Mouse (Mus musculus) mesoderm, embryonic 11.5 days (tissue): Measurements from ENCODE around the gene Gm5148.

Experiments
- DNase-seq: peaks from one replicate; pipeline ENCODE4 v3.0.0-alpha.2; 2012; ENCODE audit warnings: low read depth, low spot score

Gene Gm5148

DNA sequence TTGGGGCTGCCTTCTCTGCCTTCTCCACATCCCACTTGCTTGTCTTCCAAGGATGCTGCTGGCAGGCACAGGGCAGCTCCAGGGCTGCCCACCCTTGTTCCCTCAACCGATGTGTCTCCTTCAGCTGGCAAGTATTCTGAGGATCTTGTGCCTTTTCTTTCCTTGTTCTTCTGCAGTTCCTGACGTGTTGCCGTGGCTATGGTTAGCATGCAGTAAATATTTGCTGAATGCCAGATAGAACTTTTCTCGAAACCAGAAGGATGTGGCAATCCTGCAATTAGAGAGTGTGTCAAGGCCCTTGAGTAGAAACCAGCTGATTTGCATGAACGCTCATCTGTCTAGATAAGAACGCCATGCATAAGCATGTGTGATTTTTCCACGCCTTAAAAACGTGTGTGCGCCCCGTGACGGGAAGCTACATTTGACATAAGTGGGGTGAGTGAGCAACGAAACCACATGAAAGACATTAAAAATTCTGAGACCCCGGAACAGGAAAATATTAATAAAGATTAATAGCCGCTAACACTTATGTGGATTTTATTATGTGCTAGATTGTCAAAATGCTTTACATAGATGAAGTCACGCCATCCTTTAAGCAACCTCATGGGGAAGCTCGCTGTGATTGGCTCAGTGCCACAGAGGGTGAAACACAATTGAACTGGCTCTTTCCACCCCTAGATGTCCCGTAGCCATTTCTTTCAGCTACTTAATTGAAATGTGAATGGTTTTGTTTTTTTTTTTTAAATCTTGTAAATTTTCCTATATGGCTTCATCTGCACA is 14.1 kb upstream of the Gm5148 start:
- no peak for DNase-seq

DNA sequence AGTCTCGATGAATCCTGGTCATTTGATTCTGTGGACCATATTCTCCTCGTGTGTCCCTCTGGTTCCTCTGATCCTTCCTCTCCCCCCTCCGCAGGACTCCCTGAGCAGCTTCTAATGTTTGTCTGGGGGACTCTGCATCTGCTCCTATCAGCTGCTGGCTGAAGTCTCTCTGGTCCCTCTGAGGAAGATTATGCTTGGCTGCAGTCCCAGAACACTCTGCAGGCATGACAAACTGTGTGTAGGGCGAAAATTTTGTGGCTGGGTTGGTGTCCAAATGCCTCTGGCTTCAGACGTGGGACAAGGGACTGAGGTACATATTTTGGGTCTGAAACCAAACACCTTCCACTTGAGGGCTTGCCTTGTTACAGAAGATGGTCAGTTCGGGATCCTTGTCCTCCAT is 13.1 kb upstream of the Gm5148 start:
- DNase-seq, result no peak

DNA sequence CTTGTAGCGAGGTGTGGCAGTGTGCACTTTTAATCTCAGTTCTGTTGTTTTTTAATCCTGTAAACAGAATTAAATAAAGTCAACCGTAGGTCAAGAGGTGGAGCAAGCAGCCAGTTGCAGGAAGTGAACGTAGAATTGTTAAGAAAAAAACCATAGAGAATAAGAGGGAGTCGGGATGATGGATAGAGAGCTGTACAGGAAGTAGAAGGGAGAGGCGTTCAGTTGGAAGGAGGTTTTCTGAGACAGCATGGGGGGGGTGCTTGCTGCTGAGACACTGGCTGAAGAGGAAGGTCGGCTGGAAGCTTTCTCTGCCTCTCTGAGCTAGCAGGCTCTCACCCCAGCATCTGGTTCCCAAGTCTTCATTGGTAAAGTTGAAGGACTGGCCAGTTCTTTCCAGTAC is 10.9 kb upstream of the Gm5148 start:
- no peak for DNase-seq

DNA sequence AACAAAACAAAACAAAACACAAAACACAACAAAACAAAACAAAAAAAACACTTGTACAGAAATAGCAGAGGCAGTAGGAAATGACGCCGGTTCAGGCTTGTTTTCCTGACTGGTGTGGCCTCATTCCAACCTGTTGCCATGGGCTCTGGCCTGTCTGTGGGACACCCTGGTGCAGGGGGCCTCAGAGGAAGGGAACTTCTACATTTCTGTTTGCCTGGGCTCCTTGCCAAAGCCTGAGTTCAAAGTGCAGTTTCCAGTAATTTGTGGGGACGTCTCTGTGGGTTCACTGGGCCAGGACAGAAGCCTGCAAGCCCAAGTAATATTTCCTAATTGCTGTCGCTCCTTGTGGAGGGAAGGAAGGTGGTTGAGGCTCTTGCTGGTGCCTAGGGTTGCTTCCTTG is 4.9 kb upstream of the Gm5148 start:
- peak; percentile 50 for DNase-seq

DNA sequence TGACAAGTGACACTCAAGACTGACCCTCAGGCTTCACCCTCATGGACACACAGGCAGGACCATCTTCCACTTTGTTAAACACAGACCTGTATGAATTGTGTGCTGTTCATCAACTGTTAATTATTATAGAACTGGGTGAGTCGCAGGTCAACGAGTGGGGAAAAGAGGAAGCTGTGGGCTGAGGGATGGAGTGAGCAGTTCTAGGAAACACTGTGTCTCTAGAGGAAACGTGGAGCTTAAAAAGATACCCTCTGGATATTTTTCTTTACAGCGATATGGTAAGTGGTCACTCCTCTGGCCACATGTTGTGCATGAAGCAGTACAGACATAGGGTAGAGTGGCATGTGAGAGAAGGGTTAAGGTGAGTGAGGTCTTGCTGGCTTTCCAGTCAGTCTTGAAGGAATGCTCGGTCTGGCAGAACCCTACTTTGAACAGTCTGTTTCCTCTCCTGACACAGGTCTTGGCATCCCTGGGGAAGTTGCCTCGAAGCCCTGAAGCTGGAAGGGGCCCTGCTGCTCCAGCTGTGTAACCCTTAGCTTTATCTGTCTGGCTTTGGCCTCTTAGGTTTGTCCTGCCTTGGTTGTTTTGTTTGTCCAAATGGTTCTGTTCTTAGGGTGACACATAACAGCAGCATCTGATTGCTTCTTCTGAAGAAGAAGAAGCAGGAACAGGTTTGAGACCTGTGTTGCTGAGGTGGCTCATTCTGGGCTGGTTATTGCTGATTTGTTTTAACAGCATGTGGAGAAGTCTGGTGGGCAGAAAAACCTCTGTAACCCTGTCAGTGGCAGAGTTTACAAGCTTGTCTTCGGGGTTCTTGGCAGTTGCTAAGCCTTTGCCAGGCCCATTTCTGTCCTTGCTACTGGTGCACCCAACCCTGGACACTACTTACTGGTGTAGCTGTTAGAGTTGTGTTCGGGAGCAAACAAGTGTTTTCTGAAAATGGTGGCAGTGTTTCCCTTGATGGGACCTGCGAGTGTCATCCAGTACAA is 4.1 kb upstream of the Gm5148 start:
- no peak for DNase-seq

DNA sequence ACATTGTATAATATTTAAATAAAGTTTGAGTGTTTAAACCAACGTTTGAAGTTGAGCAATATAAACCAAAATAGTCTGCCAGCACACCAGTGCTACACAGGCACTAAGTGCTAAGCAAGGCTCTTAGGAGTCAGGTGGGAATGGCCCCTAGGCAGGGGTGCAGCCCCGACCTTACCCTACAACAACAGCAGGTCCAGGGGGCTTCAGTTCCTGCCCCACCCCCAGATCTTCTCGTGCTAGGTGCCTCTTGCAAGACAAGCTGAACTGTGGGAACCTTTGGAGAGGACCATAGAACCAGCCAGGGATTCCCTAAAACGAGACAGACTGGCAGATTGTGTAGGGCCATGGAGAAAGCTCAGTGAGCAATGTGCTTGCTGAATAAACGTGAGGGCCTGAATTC is 3.1 kb upstream of the Gm5148 start:
- DNase-seq, result no peak

DNA sequence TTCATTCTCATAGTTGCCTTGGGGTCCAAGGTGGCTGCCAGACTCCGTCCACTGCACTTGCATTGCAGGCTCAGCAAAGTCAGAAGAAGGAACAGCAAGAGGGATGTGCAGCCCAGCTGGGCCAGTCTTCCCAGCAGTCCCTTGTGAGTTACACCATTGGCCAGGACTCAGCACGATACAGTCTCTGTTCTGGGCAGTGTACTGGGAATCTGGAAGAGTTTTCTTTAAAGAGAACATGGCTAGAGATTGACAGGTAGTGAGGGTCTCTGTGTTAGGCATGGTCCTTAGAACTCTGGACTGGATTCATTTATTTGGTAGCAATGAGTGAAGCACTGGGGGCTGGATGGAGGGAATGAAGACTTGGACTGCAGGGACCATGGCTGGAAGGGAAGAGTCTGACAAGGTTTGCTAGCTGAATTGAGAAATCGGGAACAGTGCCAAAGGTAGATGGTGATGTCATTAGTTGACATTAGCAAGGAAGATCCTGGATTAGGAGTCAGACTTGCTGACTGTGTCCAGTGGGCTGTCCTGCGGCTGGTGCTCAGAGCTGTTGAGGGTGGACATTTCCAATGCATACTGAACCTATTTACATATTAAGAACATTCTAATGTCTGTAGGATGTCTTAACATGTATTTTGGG is 2.3 kb upstream of the Gm5148 start:
- no peak for DNase-seq

DNA sequence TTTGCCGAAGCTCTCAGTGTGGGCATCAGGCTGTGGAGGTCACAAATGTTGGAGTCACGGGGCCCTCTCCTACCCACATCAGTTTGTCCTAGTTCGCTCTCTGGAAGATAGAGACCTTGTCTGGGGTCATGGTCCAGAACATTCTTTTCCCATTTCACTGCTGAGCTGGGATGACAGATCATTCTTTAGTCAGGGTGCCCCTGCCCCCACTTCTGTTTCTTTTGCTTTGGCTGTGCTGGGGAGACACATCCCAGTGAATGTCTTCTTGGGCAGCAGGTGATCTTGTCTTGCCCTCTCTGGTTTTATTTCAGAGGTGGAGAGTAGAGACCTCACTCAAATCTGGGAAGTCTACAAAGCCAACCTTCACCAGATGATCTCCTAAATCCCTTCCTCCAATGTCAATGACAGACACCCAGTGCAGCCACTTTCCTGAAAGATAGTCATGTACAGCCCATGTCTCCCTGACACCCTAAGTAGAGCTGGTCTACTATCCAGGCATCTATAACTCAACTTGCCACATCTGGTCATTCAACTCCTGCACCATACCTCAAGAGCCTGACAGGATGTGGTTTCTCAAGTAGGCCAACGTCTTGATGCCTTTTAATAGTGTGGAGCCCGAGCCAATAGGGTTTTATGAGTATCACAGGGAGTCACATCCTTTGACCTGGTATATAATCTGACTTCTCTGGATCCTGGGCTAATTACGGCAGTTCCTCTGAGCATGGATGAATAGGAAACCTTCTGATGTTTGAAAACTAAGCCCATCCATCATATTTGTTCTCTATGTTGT is 851 bp upstream of the Gm5148 start:
- no peak for DNase-seq

DNA sequence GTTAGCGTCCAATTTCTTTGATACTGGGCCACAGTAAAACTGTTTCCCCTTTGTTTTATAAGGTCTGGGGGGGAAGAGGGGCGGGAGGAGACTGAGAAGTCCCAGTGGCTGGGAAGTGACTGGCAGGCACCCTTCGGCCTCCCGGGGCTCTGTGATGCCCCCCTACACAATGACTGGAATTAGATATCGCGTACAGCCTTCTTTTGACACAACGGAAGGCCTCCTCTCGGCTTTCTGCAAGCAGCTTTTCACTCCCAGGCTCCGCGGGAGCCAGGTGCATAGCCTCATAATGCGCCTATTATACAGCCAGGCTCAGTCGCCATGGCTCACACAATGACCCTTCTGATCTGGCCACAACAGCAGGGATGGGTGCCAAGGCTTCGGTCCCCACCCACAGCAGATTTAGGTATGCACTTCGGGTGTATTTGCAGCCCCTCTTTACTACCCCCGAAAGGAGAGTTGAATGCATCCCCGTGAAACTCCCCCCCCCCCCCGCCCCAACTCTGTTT is 574 bp downstream of the Gm5148 start:
- peak; percentile 45 for DNase-seq

DNA sequence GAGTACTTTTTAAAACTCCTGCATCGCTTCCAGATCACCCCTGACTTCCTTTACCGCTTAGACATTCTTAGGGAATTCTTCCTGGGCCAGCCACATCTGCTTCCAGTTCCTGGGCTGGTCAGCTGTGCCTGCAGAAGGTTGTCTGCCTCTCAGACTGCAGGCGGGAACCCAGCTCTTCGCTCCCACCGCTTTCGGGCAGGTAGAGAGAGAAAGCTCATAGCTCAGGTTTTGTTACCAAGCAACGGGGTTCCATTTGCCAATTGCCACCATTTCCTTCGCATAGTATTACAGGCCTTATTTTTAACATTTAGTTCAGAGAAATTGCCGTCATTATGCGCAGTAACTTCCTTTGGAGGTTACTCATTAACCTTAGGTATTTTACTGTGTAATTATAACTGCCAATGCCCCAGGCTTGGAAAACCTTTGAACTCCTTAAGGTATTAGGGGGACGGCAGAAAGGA is 1.2 kb downstream of the Gm5148 start:
- peak; percentile 57 for DNase-seq

DNA sequence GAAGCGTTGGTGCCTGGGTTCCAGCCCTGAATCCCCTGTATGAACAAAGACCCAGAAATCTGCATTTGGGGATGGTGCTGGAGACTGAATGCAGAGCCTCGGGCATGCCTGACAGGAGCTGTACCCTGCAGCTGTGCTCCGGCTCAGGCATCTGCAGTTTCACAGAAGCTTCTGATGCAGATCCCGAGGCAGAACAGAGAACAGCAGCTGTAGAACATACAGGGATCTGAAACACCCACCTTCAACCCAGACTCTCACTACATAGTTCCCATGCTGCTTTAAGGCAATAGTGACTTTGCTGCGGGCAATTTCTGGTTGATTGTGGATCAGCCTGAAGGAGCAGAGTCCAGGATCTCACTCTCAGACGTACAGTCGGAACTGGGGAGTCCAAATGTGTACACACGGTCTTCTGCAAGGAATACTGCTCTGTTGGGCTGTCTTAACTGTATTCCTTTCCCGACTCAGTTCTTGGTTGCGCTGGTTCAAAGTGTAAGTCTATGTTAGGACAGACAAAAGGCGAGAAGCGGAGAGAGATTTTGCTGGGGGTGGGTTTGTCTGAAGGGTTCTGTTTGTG is 1.7 kb downstream of the Gm5148 start:
- DNase-seq, result no peak

DNA sequence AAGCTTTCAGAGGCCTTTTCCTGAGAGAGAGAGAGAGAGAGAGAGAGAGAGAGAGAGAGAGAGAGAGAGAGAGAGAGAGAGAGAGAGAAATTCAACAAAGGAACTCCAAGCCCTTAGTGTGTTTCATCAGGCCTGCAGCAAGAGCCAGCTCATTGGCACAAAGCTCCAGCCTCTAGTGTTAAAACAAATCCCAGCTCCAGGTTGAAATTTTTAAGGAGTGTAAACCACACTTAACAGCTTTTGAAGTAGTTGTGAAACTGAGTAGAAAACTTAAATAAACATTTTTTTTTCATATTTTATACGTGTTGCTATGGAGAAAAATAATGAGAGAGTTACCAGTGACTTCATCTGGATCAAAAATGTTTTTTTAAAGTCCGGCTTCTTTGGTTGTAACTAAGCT is 7.3 kb downstream of the Gm5148 start:
- no peak for DNase-seq

DNA sequence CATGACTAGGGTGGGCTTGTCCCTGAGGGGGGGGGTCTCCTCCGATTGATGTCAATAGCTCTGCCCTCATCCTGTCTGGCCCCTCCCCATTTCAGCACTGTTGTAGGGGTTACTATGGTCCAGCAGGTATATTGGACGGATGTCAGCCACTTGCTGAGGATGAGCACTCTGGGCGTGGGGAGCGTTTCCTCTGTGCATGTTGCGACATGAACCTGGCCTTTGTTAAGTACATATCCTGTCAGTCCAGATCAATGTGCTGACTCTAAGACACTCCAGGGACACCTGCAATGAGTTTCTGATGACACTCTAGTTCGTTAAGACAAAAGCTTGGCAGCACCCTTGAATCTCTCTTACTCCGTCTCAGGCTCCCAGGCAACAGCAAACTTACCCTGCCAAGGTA is 8.6 kb downstream of the Gm5148 start:
- no peak for DNase-seq

DNA sequence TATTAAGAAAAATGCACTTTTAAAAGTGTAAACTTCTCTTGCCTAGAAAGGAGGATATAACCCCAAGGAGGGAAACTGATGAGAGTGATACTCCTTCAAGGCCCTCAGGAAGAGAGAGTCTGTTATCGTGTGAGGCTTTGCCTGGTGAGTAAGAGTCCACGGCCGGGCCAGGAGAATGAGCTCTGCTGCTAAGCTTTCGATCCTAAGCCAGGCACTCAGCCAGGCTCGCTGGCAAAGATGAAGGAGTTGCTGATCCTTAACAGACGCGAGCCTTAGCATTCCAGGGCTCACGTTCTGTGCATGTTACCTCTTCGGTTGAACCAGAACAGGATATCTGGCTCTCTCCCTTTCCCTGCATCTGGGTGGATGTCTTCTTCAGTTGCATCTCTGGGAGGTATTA is 11.8 kb downstream of the Gm5148 start:
- DNase-seq, result no peak

DNA sequence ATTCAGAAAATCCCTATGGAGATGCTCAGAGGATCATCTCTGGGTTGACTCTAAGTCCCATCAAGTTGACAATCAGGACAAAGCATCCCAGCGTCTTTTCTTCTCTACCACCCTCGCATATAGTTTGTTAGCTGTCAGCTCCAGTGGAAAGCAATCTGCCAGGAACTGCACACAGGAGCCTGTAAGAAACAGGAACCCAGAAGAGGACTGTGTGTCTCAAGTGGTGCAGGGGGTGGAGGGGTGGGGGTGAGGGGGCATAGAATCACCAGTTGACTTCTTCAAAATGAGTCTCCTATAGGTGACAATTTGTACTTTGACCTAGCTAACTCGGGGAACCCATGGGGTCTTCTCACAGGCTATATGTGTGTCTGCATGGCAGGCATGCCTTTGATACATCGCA is 12.7 kb downstream of the Gm5148 start:
- no peak for DNase-seq

DNA sequence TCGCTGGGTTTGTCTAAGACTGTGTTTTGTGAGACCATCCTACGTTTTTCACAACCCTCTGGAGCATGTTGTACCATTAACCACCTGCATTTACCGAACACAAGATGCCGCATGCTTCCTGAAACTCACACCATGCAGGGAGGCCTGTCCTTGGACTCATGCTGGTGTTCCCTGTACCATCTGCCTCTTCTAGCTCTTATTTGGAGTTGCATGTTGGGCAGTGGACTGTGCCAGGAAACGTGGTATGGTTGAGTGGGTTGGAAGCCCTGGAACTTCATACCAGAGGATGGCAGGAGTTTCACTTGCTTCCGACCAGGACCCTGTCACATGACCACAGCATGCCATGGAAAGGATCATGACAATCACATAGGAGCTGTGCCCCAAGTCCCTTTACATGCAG is 16.5 kb downstream of the Gm5148 start:
- no peak for DNase-seq

DNA sequence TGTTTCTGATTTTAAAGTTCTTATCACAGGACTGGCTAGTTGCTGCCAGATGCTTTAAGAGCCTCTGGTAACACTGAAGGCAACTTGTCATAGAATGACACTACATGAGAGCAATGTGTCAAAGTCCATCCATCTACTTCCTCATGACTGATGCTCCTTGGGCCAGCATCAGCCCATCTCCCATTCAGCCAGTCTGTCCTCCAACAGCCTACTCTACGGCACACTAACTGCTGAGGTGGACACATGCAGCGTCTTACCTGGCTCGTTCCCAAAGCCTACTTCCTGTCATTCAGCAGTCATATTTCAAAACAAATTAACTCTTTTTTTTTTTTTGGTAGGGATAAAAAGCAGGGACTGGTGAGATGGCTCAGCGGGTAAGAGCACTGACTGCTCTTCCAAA is 17.9 kb downstream of the Gm5148 start:
- no peak for DNase-seq

DNA sequence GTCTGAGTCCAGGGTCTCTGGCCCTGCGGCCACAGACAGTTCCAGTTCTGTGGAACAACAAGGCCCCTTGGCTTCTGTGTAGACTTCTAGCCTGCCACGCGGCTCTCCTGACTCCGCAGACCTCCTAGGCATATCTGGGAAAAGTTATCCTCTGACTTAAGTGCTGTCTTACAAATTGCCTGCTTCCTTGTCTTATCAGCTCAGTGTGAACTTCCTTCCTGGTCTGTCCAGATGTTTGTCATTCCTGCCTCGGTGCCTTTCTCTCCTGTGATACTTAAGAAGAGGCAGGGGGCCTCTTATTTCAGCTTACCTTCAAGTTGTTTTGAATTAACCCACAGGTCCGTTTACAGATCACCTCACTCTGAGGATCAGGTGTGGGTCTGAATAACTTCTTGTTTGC is 18.9 kb downstream of the Gm5148 start:
- no peak for DNase-seq

DNA sequence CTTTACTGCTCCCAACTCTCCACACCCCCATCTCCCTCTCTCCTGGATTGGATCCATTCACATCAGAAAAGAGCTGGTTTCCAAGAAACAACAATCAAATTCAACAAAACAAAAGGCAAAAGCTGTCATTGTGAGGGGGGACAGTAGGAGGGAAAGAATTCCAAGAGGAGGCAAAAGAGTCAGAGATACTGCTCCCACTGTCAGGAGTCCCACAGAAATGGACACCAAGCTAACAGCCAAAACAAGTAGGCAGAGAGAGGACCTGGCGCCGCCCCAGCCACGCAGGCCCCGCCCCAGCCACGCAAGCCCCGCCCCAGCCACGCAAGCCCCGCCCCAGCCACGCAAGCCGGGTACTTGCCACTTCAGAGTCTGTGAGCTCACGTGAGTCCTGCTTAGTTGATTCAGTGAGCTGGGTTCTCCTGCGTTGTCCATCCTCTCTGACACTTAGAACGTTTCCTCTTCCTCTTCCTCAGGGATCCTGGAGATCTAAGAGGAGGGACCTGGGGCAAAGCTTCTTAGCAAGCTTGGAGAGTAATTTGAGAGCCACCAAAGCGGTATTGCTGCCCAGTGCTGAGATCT is 19.5 kb downstream of the Gm5148 start:
- no peak for DNase-seq

DNA sequence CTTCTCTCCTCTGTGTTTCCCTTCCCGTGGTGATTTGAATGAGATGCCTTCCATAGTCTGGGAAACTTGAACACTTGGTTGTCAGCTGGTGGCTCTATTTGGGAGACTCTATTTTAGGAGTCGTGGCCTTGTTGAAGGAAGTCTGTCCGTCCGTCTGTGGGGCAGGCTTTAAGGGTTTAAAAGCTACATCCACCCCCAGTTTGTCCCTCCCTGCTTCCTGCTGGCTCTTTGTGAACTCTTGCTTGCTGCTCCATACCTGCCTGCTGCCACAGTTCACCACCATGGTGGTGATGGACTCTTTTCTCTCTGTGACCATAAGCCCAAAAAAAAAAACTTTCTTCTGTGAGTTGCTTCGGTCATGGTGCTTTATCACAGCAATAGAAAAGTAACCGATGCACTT is 21.2 kb downstream of the Gm5148 start:
- DNase-seq, result no peak

DNA sequence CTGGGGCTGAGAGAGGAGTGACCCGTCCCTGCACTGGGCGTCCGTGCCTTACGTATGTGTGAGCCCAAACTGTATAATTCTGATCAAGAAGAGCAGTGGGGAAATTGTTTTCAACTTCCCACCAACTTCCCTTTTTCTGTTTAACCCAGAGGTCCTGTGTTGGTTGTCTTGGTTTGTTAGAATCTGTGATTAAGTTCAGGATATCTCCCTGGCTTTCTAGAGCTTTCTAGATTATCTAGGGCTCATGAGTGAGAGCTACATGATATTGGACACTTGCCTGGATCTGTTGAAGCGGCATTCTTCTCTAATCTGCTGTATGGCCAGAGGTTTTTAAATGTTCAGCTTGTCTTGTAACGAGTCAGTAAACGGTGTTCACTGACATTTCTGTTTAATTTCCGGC is 30.7 kb downstream of the Gm5148 start:
- no peak for DNase-seq
